Mouse (Mus musculus): ENCODE data around the gene Eif2ak1. TPM values are rescaled to one million over a fixed set of nuclear protein-coding genes. Genes with fewer than 3 reads are reported as not detected.

Eif2ak1 gene
- polyA plus RNA-seq, 1 experiment from 2014 or later: 26.9 TPM

DNA sequence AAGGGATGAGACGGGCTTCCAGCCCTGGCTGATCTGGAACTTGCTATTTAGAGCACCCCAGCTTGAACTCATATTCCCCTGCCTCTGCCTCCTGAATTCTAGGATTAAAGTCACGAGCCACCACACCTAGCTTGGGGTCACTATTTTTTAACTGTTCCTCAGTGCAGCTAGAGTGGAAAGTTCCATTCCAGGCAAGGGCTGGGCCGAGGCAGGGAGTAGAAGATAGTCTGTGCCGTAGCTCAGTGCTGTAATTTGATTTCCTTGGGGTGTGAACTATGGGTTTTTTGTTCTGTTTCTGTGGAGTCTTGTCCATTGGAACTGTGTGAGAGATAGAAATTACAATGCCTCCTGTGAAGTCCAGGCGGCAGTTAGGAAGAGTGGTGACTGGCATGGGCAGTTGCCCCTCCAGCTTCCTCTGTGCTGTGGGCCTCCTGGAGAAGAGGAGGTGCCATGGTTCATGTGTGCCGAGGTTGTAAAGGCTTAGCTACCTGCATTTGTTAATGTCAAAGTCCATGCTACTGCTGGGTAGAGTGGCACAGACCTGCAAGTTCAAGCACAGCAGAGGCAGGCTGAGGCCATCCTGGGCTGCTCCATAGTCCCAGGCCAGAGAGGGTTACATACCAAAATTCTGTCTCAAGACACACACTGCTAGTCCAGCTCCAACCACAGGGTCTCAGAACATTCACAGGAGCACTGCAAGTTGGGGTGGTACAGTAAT is 114.4 kb downstream of the Eif2ak1 start:
- WGBS: 76% methylated on average over 6 of the region's 6 CpGs
- ATAC-seq (ENCODE audit: extremely low read depth, insufficient number of reproducible peaks, low FRiP score, low TSS enrichment): no peak
- peaks cover 52% of the 10 kb centered on the region for H3K36me3 ChIP-seq

DNA sequence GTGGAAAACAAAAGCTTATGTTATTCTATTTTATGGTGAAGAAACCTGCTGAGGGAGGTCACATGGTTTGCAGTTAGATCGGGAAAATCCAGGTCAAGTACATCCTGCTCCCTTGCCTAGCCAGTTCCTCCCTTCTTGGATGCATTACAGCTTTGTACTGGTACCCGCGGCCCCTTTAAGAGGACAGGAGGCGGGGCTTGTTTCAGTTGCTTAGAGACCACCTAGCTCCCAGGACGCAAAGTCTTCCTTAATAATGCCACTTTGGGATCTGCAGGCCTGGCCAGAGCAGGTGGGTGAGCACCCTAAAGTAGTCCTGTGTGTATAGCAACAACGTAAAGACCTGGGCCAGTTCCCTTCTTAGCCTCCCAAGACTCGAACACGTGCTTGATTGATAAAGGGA is 115.2 kb downstream of the Eif2ak1 start, which contains the start of gene Rsph10b:
Gene Rsph10b, plus strand, starts transcription at position 205 of the 400 bp plus-strand sequence.
- Histone ChIP-seq H3K9me3 (no peaks in the 10 kb centered on the region), H3K27ac (replicated peaks) (no peak within 1 kb of the TSS), H3K9ac (no peak within 1 kb of the TSS), H3K4me2 (no peak within 1 kb of the TSS), H3K27me3 (replicated peaks) (no peaks in the 10 kb centered on the region), H3K4me3 (no peak within 1 kb of the TSS), H3K4me1 (peaks cover 3% of the 10 kb centered on the region; the same call in 1 of the 2 replicates), H3K36me3 (peaks cover 46% of the 10 kb centered on the region)
- 22% methylated on average over 8 of the region's 8 CpGs for WGBS
- ATAC-seq (ENCODE audit: extremely low read depth, insufficient number of reproducible peaks, low FRiP score, low TSS enrichment): no peak

More for the DNA sequence above, 114.4 kb downstream of the Eif2ak1 start:
- Histone ChIP-seq H3K27me3 (replicated peaks) (no peaks in the 10 kb centered on the region), H3K4me2 (no peak overlapping the region), H3K9me3 (no peaks in the 10 kb centered on the region), H3K4me3 (no peak overlapping the region), H3K27ac (replicated peaks) (no peak overlapping the region), H3K4me1 (peaks cover 3% of the 10 kb centered on the region; the same call in 1 of the 2 replicates), H3K9ac (no peak overlapping the region)

GRCm38 (mm10) chr5:143933414-143933813 is 115.8 kb downstream of the Eif2ak1 start:
- Histone ChIP-seq H3K9me3 (no peaks in the 10 kb centered on the region), H3K36me3 (peaks cover 40% of the 10 kb centered on the region), H3K4me1 (peaks cover 3% of the 10 kb centered on the region; the same call in 1 of the 2 replicates), H3K9ac (no peak overlapping the region), H3K27ac (replicated peaks) (no peak overlapping the region), H3K4me2 (no peak overlapping the region), H3K4me3 (no peak overlapping the region), H3K27me3 (replicated peaks) (no peaks in the 10 kb centered on the region)
- WGBS: 83% methylated on average over 11 of the region's 11 CpGs
- no peak for ATAC-seq (ENCODE audit: extremely low read depth, insufficient number of reproducible peaks, low FRiP score, low TSS enrichment)

DNA sequence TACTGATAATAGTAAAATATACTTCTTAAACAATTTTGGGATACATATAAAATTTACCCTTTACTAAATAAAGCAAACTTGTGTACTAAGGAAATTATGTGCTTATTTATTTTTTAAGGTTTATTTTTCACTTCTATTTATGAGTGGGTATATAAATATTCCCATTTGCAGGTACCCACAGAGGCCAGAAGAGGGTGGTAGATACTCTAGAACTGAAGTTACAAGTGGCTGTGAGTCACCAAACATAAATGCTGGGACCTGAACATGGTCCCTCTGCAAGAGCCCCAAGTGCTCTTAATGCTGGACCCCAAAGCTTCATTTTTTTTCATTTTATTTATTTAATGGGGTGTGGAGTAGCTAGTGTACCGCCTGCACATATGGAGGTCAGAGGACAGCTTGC is 116.3 kb downstream of the Eif2ak1 start:
- WGBS: 83% methylated on average over 1 of the region's 1 CpGs
- H3K9me3 ChIP-seq: no peaks in the 10 kb centered on the region
- ATAC-seq (ENCODE audit: extremely low read depth, insufficient number of reproducible peaks, low FRiP score, low TSS enrichment): no peak
- H3K9ac ChIP-seq: no peak overlapping the region
- peaks cover 35% of the 10 kb centered on the region for H3K36me3 ChIP-seq
- H3K27ac ChIP-seq (replicated peaks): no peak overlapping the region
- H3K4me3 ChIP-seq: no peak overlapping the region
- no peak overlapping the region for H3K4me2 ChIP-seq
- H3K27me3 ChIP-seq (replicated peaks): no peaks in the 10 kb centered on the region
- peaks cover 3% of the 10 kb centered on the region; the same call in 1 of the 2 replicates for H3K4me1 ChIP-seq

DNA sequence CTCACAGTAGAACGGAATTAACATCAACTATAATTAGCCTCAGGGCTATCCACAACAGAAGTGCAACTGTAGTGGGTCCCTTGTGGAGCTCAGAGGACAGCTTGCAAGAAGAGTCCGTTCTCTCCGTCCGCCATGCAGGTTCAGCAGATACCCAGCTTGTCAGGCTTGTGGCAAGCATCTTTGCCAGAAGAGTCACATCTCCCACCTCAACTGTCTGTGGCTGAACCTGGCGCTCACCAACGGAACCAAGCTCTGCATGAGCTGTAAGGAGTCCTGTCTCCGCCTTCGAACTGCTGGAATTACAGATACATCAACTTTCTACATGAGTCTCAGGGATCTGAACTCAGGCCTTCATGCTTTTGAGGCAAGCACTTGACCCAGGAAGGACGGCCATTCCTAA is 118.6 kb downstream of the Eif2ak1 start:
- no peak for ATAC-seq (ENCODE audit: extremely low read depth, insufficient number of reproducible peaks, low FRiP score, low TSS enrichment)
- Histone ChIP-seq H3K27me3 (replicated peaks) (no peaks in the 10 kb centered on the region), H3K9ac (no peak overlapping the region), H3K4me1 (peaks cover 3% of the 10 kb centered on the region; the same call in 1 of the 2 replicates), H3K4me2 (no peak overlapping the region), H3K36me3 (peaks cover 14% of the 10 kb centered on the region), H3K27ac (replicated peaks) (no peak overlapping the region), H3K4me3 (no peak overlapping the region), H3K9me3 (no peaks in the 10 kb centered on the region)
- 69% methylated on average over 9 of the region's 9 CpGs for WGBS

DNA sequence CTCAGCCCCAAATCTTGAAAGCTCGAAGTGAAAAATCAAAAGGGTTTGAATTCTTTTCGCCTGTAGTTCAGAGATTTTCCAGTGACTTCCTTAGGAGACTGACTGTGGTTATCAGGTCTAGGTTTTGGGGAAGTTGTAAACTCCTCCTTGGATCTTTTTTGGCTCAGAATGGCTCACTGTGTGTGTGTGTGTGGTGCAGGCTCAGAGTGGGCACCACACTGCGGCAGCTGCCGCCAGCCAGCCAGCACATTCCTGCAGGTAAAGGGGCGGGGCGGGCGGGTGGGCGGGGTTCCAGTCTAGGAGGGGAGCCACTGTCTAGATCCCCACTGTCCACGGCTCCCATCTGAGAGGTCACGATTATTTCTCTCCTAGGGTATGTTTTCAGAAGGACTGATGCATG is 124.0 kb downstream of the Eif2ak1 start:
- H3K4me2 ChIP-seq: no peak overlapping the region

GRCm38 (mm10) chr5:143943231-143944125 is 125.9 kb downstream of the Eif2ak1 start:
- Histone ChIP-seq H3K27me3 (replicated peaks) (no peaks in the 10 kb centered on the region), H3K4me3 (no peak overlapping the region), H3K36me3 (no peaks in the 10 kb centered on the region), H3K9me3 (no peaks in the 10 kb centered on the region), H3K9ac (no peak overlapping the region), H3K4me1 (0 out of 2 replicates have a peak, but pooled peaks cover 3% of the 10 kb centered on the region), H3K27ac (replicated peaks) (no peak overlapping the region), H3K4me2 (no peak overlapping the region)
- ATAC-seq (ENCODE audit: extremely low read depth, insufficient number of reproducible peaks, low FRiP score, low TSS enrichment): no peak
- 76% methylated on average over 14 of the region's 14 CpGs for WGBS

More for the DNA sequence above, 124.0 kb downstream of the Eif2ak1 start:
- WGBS: 18% methylated on average over 10 of the region's 10 CpGs
- Histone ChIP-seq H3K27ac (replicated peaks) (no peak overlapping the region), H3K9me3 (no peaks in the 10 kb centered on the region), H3K27me3 (replicated peaks) (no peaks in the 10 kb centered on the region), H3K36me3 (no peaks in the 10 kb centered on the region), H3K9ac (no peak overlapping the region), H3K4me3 (no peak overlapping the region), H3K4me1 (0 out of 2 replicates have a peak, but pooled peaks cover 3% of the 10 kb centered on the region)
- ATAC-seq (ENCODE audit: extremely low read depth, insufficient number of reproducible peaks, low FRiP score, low TSS enrichment): no peak

GRCm38 (mm10) chr5:143948361-143948760 is 130.8 kb downstream of the Eif2ak1 start:
- ATAC-seq (ENCODE audit: extremely low read depth, insufficient number of reproducible peaks, low FRiP score, low TSS enrichment): no peak
- Histone ChIP-seq H3K27me3 (replicated peaks) (no peaks in the 10 kb centered on the region), H3K4me1 (0 out of 2 replicates have a peak, but pooled peaks cover under 1% of the 10 kb centered on the region), H3K9ac (no peak overlapping the region), H3K4me3 (no peak overlapping the region), H3K36me3 (no peaks in the 10 kb centered on the region), H3K4me2 (no peak overlapping the region), H3K27ac (replicated peaks) (no peak overlapping the region), H3K9me3 (no peaks in the 10 kb centered on the region)
- WGBS: 84% methylated on average over 12 of the region's 12 CpGs

DNA sequence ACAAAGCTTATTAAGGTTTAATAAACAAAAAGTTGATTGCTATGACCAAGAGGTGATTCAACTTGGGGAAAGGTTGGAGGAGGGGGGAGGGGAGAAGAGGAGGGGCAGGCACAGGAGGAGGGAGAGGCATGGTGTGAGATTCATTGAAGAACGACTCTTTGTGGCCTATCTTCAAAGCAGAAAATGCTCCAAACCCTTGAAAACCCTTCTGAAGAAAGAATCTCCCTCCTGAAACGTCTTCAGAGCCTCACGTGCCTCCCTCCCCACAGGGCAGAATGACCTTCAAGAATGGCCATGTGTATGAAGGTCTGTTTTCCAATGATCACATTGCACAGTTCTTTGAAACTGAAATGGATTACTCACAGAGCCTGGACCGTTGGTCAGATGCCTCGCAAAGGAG is 132.4 kb downstream of the Eif2ak1 start:
- Histone ChIP-seq H3K9me3 (peaks cover 5% of the 10 kb centered on the region; the same call in 1 of the 2 replicates), H3K27ac (replicated peaks) (no peak overlapping the region), H3K9ac (no peak overlapping the region), H3K36me3 (no peaks in the 10 kb centered on the region), H3K27me3 (replicated peaks) (no peaks in the 10 kb centered on the region), H3K4me3 (no peak overlapping the region), H3K4me1 (no peaks in the 10 kb centered on the region), H3K4me2 (no peak overlapping the region)
- 41% methylated on average over 5 of the region's 5 CpGs for WGBS
- ATAC-seq (ENCODE audit: extremely low read depth, insufficient number of reproducible peaks, low FRiP score, low TSS enrichment): no peak

All from heart, embryonic 13.5 days (tissue).